Mouse (Mus musculus) thymus, adult 2 months (tissue): ENCODE data around the gene Tead4.
"Not testable (repeated sequence)": the region's sequence is repeated elsewhere in the genome, so short reads cannot be mapped to it uniquely, and the experiment has no call there.

Source experiments
- CTCF ChIP-seq: fragments of 200-500 bp; IDR thresholded peaks from 2 replicates; pipeline ENCODE4 v1.5.1; 2012; ENCODE audit warnings: mild to moderate bottlenecking, control low read depth, low read length, moderate library complexity, borderline replicate concordance; ENCODE audit not compliant: control insufficient read depth, poor library complexity, insufficient read depth; ENCODE audit errors: extremely low read depth
- POLR2A ChIP-seq: fragments of 200-500 bp; IDR thresholded peaks from 2 replicates; pipeline ENCODE4 v1.6.1; 2012; ENCODE audit warnings: mild to moderate bottlenecking, low read length, control low read depth, moderate library complexity; ENCODE audit not compliant: control insufficient read depth, poor library complexity, insufficient read depth; ENCODE audit errors: extremely low read depth

DNA sequence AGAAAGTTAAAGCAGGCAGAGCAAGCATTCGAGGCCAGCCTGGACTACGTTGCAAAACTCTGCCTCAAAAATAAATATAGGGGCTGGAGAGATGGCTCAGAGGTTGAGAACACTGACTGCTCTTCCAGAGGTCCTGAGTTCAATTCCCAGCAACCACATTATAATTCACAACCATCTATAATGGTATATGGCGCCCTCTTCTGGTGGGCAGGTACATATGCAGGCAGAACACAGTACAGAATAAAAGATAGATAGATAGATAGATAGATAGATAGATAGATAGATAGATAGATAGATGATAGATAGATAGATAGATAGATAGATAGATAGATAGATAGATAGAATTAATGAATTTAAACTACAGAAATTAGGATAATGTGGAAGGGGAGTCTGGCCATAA, 2.0 kb upstream of the Tead4 start:
- TF ChIP-seq CTCF, POLR2A: not testable (repeated sequence)
